Mouse (Mus musculus) lung, postnatal 0 days (tissue): ENCODE measurements around the gene Tfpt. TPM values are rescaled to one million over a fixed set of nuclear protein-coding genes. Genes with fewer than 3 reads are reported as not detected.
"Not testable (repeated sequence)": the region's sequence is repeated elsewhere in the genome, so short reads cannot be mapped to it uniquely, and the experiment has no call there.

Experiments used
- ATAC-seq: fragments of 200-750 bp; cut with Nextera tagmentation; 2 replicates; pipeline ENCODE4 v1.8.0; 2017; ENCODE audit warnings: moderate library complexity
- DNase-seq: peaks from one replicate; pipeline ENCODE4 v3.0.0-alpha.2; 2016; ENCODE audit warnings: low spot score
- H3K27ac ChIP-seq: fragments of 300-500 bp; sonication (generic); 2 replicates; pipeline ENCODE4 v1.5.1; 2014; ENCODE audit warnings: antibody characterized with exemption, mild to moderate bottlenecking, low read length, mixed read lengths
- H3K27me3 ChIP-seq: fragments of 300-500 bp; sonication (generic); replicated peaks from 2 replicates; pipeline ENCODE4 v1.6.1; 2014; ENCODE audit warnings: low read length, mixed read lengths; ENCODE audit not compliant: insufficient read depth
- H3K36me3 ChIP-seq: fragments of 300-500 bp; sonication (generic); 2 replicates; pipeline ENCODE4 v1.6.1; 2014; ENCODE audit warnings: low read length, mixed read lengths; ENCODE audit not compliant: insufficient read depth
- H3K4me1 ChIP-seq: fragments of 300-500 bp; sonication (generic); 2 replicates; pipeline ENCODE4 v1.6.1; 2014; ENCODE audit warnings: antibody characterized with exemption, low read depth, low read length, mixed read lengths; ENCODE audit not compliant: insufficient read depth
- H3K4me2 ChIP-seq: fragments of 300-500 bp; sonication (generic); replicated peaks from 2 replicates; pipeline ENCODE4 v1.6.1; 2014; ENCODE audit warnings: low read depth, mild to moderate bottlenecking, low read length, moderate library complexity, mixed read lengths
- H3K4me3 ChIP-seq: fragments of 300-500 bp; sonication (generic); 2 replicates; pipeline ENCODE4 v1.5.1; 2014; ENCODE audit warnings: low read depth, low read length
- H3K9ac ChIP-seq: fragments of 300-500 bp; sonication (generic); replicated peaks from 2 replicates; pipeline ENCODE4 v1.6.1; 2014; ENCODE audit warnings: low read depth, mild to moderate bottlenecking
- H3K9me3 ChIP-seq: fragments of 300-500 bp; sonication (generic); 2 replicates; pipeline ENCODE4 v1.6.1; 2016; ENCODE audit warnings: low read length, mixed read lengths
- CTCF ChIP-seq: IDR thresholded peaks from 2 replicates; pipeline ENCODE4 v1.5.1; 2016; ENCODE audit warnings: antibody characterized with exemption, mild to moderate bottlenecking
- EP300 ChIP-seq: IDR thresholded peaks from 2 replicates; pipeline ENCODE4 v1.6.1; 2016; ENCODE audit warnings: antibody characterized with exemption, mild to moderate bottlenecking, control low read depth
- WGBS: fragments of 180-500 bp; shearing (Covaris S2); extraction: QIAGEN DNeasy Blood & Tissue Kit; methylation state at CpG from one replicate; pipeline ENCODE4 v1.1.7; 2014; 5-methylcytosine and 5-hydroxymethylcytosine counted together
- microRNA-seq: library from miRNA; unstranded; fragments of <30 nt; microRNA quantifications from one replicate; pipeline ENCODE4, GENCODE M21; 2016
- polyA plus RNA-seq: library from polyadenylated mRNA; unstranded; fragments of >200 nt; fragmentation: Nextera tagmentation; extraction: Ambion mirVana; gene quantifications from 2 replicates; pipeline ENCODE4 v1.2.1, GENCODE M21; 2015

Gene Tfpt
- polyA plus RNA-seq, 1 experiment from 2014 or later = 16.3 TPM

GRCm38 (mm10) chr7:3571847-3572246, 57.9 kb downstream of the Tfpt start:
- Histone ChIP-seq H3K4me1 (no peaks in the 10 kb centered on the region), H3K36me3 (no peaks in the 10 kb centered on the region), H3K4me2 (no peak overlapping the region), H3K27me3 (no peaks in the 10 kb centered on the region), H3K9ac (no peak overlapping the region), H3K4me3 (no peak overlapping the region), H3K27ac (no peak overlapping the region), H3K9me3 (no peaks in the 10 kb centered on the region)
- 71% methylated on average over 1 of the region's 1 CpGs for WGBS
- TF ChIP-seq EP300 (no peak), CTCF (no peak)
- DNase-seq = no peak
- no peak for ATAC-seq

DNA sequence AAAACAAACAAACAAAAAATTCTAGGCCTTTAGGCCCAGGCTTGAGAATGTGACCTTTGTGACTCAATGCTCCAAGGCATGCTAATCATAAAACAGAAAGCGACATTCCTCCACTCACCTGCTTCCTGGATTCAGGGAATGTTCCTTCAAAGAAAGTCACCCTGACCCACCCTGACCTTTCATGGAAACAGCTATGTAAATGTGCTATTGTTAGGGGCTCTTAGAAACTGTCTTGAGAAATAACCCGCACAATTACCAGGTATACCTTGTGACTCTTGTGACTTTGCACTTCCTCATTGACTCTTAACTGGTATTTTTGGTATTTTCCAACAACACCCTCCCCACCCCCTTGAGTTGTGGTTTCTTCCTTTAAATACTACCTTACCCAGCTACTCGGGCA, 59.1 kb downstream of the Tfpt start:
- ATAC-seq, H3K36me3 ChIP-seq, DNase-seq, H3K4me2 ChIP-seq, H3K4me1 ChIP-seq, H3K27ac ChIP-seq, H3K27me3 ChIP-seq, H3K4me3 ChIP-seq, H3K9ac ChIP-seq, H3K9me3 ChIP-seq: not testable (repeated sequence)
- WGBS = 73% methylated on average over 3 of the region's 3 CpGs

Small RNAs within 50 kb of the gene (microRNA-seq; reads per million reads assigned to microRNA genes)
- gene Gm25100 = not detected
- gene Mir3572 = 1.5 reads per million

Other genes with a start within 250 kb of the Tfpt start
- 0.13 TPM in 1 of 2 replicates, not detected in the other for gene Cacng8, start 239.2 kb downstream of the Tfpt start, polyA plus RNA-seq
- not detected in 2 replicates for gene Cacng6, start 205.7 kb downstream of the Tfpt start, polyA plus RNA-seq
- 0.10 and 0.36 TPM in 2 replicates for gene Tarm1, start 127.3 kb downstream of the Tfpt start, polyA plus RNA-seq
- gene Oscar, start 13.8 kb downstream of the Tfpt start, polyA plus RNA-seq = 0.11 and 0.14 TPM in 2 replicates
- gene Ndufa3, start 12.6 kb downstream of the Tfpt start, polyA plus RNA-seq = 443 and 505 TPM in 2 replicates
- gene Prpf31, start 56 bp upstream of the Tfpt start, polyA plus RNA-seq = 36.6 and 39.0 TPM in 2 replicates
- 23.9 and 24.4 TPM in 2 replicates for gene Cnot3, start 15.3 kb upstream of the Tfpt start, polyA plus RNA-seq
- 16.0 and 16.4 TPM in 2 replicates for gene Leng1, start 35.9 kb upstream of the Tfpt start, polyA plus RNA-seq
- gene Tmc4, start 47.6 kb upstream of the Tfpt start, polyA plus RNA-seq = 60.3 and 69.0 TPM in 2 replicates
- gene Tsen34, start 62.9 kb upstream of the Tfpt start, polyA plus RNA-seq = 155 and 158 TPM in 2 replicates
- gene Mboat7, start 63.6 kb upstream of the Tfpt start, polyA plus RNA-seq = 39.1 and 43.8 TPM in 2 replicates
- 1,058 and 1,064 TPM in 2 replicates for gene Rps9, start 74.1 kb upstream of the Tfpt start, polyA plus RNA-seq
- 4.7 and 5.3 TPM in 2 replicates for gene Pirb, start 90.5 kb upstream of the Tfpt start, polyA plus RNA-seq
- gene Gm15448, start 195.8 kb upstream of the Tfpt start, polyA plus RNA-seq = 0.25 and 0.41 TPM in 2 replicates
- gene Pira2, start 215.1 kb upstream of the Tfpt start, polyA plus RNA-seq = 2.2 and 2.4 TPM in 2 replicates